Mouse (Mus musculus) ovary, postnatal 10 days (tissue): ENCODE measurements around the gene Rptor.

Source experiments
- DNase-seq: peaks from one replicate; pipeline ENCODE4 v3.0.0; 2022; ENCODE audit warnings: low spot score

Gene Rptor

DNA sequence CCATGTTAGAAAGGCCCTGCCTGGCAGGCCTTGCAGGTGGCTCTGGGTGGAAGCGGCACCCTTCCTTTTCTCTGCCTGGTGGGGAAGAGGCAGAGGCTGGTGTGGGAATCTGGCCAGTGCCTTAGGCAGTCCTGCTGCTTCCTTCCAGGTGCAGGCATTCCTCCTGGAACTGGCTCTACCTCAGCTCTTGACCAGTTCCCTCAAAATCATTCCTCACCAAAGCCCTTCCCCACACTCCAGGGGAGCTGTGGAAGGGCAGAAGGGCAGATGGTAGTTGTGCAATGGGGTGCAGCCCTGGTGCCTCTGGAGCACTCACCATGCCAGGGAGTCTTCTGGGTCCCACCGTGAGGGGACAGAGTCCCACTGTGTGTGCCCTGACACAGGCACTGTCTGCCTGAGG, 333.8 kb downstream of the Rptor start:
- DNase-seq: no peak

DNA sequence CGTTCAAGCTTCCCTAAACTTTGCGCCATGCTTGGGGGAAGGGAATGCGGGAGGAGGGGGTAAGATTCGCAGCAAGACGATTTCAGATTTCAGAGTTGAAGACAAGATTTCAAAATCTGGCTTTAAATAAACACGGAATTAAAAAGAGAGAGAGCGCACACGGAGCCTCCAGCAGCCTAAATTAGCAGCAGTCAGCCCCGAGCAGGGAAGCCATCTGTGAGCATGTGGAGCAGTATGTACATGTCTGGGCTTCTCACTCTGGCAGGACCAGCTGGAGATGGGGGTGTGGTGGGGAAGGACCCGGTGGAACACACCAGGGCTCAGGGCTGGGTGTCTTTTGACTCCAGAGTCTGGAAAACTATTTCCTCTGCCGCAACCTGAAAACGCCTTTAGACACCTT, 334.5 kb downstream of the Rptor start:
- no peak for DNase-seq

DNA sequence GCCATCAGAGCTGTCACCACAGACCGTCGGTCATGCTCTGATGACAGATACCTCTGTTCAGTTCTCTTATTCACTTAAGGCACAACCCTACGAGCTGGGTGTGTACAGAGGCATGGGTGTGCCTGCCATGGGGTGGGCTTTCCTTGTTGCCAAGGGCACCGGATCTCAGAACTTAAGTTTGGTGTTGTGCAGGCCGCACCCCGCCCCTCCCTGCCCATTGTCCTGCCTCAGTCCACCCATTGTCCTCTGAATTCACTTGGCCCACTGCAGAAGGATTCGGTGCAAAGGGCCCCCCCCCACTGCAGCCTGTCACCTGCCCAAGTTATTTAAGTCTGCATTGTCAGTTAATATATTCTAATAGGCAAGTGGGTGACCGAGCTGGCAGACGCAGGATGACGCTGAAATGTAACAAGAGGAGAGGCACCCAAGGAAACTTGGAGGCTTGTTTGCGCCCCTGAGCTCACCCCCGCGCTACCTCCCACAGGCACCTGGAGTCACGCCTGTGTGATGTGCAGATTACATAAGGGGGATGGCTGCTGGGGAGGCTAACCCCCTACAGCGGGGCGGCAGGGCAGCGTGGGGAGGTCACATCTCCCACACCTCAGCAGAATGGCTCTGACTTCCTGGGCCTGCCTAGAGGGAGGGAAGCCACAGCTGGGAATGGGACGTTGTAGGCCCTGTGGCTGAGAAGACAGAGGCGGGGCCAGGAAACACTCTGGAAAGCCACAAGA, 335.2 kb downstream of the Rptor start:
- DNase-seq: no peak

DNA sequence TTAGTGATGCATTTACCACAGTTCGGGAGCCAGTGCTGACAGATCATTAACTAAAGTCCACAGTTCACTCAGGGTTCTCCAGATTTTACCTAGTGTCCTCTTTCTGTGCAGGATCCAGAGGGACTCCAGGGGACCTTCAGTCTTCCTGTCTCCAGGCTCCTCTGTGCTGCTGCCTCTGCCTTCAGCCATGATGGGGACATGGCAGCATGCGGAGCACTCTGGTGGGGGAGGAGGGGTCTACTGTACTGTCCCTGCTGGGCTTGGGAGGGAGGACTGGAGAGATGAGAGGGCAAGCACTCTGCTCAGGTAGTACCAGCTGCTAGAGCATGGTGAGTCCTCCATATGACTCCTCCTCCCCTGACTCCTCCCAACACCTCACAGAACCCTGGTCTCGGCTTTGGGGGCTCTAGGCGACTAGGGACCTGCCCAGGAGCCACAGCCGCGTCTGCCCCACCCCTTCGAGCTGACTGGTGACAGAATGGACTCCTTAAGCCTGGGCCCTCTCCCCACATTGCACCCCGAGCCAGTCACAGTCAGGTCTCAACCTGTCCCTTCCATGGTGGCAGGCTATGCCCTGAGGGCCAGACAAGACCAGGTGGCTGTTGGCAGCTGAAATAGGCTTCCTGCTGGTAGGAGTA, 336.5 kb downstream of the Rptor start:
- DNase-seq: no peak

DNA sequence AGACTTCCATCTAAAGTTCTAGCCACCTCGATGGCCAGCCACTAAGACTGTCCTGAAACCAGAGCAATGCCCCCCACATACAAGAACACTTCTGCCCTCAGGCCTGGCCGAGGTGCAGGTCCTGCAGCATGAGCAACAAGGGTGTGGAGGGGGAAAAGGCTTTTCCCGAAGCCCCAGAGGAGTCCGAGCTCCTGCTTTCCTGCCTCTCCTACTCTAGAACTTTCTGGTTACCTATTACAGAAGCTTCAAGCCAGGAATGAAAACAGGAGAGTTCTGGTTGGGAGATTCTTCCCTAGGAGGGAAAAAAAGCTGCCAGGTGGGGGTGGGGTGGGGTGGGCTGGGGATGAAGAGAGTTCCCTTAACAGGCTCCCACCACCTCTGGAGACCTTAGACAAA, 337.0 kb downstream of the Rptor start:
- DNase-seq: no peak

DNA sequence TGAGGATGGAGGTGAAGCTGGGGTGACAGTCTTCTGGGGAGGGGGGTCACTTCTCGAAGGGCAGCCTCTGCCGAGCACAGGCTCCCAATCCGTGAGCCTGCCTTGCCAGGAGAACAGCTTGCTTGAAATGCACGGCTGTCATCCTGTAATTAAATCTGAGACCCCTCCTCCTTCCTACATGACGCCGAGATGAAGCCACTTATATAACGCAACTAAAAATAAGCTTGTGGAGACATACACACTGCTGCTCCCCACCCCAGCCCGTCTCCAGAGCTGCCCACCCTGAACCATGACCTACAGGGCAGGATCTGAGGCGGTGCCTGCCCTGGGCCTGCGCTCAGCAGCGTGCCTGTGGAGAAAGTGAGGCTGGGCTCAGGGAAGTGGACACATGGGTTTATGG, 337.4 kb downstream of the Rptor start:
- DNase-seq: no peak

DNA sequence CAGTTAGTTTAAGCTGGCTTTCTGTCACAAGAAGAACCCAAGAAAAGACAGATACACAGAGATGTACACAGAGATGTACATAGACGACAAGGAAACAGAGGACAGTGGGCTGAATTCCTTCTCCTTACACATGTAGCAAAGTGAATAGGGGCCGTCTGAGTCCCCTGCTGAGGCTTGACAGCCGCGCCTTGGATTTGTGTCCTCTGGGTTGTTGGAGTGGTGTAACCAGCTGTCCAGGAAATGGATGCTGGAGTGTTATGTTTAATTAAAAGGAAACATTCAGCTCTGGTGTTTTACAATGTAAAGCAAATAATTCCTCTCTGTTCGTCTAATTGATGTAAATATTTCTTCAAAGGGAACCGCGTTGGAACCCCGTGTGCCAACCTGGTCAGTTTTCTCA, 339.1 kb downstream of the Rptor start:
- no peak for DNase-seq

DNA sequence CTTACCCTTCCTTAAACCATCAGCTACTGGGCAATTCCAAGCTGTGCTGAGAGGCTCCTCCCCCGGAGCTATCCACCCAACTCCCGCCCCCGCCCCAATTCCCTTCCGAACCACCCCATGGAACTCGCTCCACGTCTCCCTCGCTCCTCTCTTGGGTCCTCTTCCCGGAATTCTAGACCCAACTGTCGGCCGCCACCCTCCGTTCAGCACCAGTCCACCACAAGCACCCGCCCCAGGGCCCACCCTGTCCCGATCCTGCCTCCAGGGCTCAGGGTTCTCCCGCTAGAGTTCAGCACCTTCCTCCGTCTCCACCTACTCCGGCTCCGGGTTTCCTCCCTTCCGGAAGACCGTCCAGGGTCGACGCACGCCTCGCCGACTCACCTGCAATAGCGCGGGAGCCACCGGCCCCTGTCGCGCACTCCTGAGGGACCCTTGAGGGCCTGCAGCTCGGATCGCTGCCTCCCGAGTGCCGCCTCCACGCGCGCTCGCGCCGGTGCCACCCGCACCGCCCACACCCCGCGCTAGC, 339.6 kb downstream of the Rptor start:
- no peak for DNase-seq

DNA sequence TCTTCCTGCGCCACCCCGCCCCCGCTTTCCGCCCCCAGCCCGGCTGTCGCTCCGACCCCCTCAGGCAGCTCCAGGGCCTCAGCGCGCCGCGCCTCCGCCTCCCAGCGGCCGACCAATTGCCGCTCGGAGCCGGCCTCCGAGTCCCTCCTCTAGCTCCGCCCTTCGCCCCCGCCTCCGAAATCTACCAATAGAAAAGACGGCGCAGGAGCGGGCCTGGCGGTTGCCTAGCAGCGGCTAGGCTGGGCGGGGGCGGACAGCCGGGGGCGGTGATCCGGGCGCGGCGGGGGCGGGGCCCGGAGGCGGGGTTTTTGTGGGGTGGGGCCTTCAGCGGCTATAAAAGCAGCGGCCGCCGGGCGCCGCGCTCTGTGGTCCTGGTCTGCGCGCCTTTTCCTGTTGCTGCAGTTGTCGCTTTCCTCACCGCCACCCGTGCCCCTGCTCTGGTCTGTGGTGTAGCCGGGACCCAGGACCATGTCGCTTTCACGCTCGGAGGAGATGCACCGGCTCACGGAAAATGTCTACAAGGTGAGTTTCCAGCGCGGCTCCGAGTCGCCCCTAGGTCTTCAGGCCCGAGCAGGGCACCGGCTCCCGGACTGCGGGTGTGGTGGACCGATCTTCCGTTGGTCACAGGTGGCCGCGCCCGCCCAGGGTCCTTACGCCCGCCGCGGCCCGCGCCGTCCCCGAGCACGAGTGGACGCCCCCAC, 340.2 kb downstream of the Rptor start, which contains the start of gene Baiap2:
Baiap2 (plus strand) TSS at position 37 of the 701 bp plus-strand sequence.
- peak; percentile 91 for DNase-seq

DNA sequence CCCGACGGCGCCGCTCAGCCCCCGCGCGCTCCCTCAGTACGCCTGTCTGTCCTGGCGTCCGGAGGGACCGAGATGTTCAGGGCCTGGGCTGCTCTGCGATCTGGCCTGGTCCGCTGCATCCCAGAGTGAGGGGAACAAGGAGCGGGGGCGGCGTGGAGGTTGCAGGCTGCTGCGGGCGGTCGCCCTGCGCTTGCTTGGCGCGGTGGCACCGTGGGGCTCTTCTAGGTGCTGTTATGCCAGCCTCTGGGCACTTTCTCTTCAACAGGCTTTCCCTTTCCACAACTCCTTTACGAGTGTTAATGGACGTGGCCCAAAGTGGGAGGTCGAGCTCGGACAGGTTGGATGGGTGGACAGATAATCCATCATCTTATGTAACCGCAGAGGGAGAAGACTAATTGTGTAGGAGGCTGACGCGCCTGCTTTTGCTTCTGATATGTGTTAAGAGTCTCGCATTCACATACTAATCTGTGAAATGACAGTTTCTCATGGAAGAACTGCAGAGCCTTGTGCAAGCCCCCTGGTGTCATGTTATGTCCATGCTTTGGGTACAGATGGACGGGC, 340.8 kb downstream of the Rptor start:
- DNase-seq: no peak

DNA sequence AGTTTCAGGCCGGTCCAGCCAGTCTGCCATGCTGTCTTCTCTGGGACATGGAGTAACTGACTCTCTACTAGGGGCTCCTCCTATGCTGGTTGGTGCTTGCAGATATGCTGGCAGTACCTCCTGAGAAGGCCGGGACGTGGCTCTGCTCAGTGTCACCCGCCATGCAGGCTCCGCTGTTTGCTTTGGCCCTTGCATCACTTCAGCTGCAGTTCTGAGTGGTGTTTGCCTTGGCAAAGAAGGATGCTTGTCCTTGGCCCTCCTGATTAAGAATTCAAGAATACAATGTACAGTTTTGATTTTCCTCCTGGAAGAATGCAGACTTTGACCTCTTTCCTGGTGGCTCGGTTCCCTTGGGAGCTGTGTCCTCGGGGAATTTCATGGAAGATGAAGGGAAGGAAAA, 342.6 kb downstream of the Rptor start:
- no peak for DNase-seq

DNA sequence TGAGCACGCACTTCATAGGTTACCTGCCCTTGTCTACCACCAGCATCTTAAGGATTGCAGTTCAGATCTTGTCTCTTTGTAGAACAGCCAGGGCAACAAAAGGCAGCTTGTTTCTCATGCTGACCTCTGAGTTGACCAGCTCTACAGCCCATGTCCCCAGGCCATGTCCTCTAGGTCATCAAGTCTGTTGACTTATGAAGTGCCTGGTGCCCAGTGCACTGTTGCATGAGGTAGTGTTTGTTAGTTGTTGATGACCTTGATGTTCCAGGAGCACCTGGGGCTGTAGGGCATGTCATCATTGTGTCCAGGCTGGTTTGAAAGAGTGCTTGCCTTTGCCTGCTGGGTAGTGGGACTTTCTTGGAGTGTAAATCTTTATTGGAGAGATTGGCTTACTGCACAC, 344.7 kb downstream of the Rptor start:
- no peak for DNase-seq

DNA sequence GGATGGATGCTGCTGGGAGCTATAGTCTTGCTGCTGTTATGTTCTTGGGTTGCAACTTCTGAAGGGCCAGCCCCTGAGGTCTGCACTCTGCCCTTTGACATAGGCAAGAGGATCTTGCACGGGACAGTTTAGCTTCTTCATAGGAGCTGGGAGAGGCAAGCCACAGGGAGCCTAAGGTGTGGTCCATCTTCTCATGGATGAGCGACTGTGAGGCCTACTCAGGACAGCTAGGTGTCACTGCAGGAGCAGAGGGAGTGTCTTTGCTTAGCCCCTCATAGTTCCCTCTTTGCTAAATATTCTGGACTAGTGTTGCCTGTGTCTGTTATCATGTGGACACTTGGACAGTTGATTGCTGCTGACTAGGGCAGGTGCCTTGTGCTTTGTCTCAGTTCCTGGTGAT, 345.2 kb downstream of the Rptor start:
- DNase-seq: no peak

DNA sequence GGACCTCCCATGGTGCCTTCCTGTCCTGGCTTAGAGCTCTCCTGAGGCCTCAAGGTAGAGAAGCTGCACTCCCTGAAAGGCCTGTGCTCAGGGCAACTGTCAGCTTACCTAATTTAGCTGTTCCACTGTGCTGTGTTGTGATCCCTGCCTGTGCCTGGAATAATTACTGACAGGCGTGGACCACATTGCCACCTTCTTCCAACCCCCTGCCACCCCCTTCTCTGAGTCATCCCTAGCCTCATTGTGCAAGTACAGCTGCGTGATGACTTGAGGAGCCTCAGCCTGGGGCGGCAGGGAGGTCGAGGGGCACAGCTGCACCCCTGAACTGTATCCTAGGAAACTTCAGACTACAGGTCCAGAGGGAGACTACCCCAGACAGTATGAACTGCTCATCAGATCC, 345.6 kb downstream of the Rptor start:
- no peak for DNase-seq

DNA sequence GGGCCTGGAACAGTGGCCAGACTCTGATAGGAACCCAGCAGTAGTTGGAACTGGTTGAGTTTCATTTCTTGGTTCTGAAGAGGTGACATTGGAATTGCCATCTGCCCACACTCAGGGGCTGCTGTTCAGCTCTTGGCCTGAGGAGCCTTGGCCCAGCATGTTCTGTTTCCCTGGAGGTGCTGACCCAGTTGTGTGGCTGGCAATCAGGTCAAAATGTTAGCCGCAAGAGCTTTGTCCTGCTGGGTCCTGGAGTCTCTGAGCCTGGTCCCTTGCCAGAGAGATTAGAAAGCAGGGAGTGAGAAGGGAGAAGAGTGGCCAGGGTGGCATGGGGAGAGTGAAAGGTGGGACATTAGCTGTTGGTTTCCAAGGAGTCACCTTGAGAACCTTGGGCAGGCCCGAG, 346.1 kb downstream of the Rptor start:
- no peak for DNase-seq
